Mouse (Mus musculus): ENCODE data around the gene Nfatc2ip. TPM values are rescaled to one million over a fixed set of nuclear protein-coding genes. Genes with fewer than 3 reads are reported as not detected.
A peak's percentile ranks its signal among the peaks of the same experiment; 100 is the strongest.

Gene Nfatc2ip
- total RNA-seq (2015), result 10.1 and 11.7 TPM in 2 replicates
- 13.9 and 16.6 TPM in 2 replicates for total RNA-seq (2017)

GRCm38 (mm10) chr7:126396298-126397119 is at the start of gene Nfatc2ip:
Nfatc2ip (minus strand) TSS chr7:126396737.
- ATAC-seq (ENCODE audit: poor library complexity, severe bottlenecking), result peak; percentile 99

DNA sequence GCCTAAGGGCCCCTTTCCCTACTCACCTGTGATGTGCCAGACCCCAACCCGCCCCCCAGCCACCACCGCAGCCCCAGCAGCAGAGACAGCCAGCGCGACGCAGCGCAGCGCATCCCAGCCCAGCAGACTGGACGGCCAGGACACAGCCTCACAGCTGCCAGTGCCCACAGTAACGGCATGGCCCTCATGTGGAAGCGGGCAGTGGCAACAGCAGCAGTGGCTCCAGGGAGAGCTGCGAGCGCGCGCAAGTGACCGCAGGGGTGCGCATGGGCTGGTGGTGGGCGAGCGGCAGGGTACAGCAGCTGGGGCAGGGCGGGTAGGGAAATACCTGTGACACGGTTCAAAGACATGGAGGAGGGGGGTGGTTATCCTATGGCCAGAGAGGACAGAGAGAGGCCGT is 49.7 kb upstream of the Nfatc2ip start:
- no peak for ATAC-seq (ENCODE audit: poor library complexity, severe bottlenecking)

DNA sequence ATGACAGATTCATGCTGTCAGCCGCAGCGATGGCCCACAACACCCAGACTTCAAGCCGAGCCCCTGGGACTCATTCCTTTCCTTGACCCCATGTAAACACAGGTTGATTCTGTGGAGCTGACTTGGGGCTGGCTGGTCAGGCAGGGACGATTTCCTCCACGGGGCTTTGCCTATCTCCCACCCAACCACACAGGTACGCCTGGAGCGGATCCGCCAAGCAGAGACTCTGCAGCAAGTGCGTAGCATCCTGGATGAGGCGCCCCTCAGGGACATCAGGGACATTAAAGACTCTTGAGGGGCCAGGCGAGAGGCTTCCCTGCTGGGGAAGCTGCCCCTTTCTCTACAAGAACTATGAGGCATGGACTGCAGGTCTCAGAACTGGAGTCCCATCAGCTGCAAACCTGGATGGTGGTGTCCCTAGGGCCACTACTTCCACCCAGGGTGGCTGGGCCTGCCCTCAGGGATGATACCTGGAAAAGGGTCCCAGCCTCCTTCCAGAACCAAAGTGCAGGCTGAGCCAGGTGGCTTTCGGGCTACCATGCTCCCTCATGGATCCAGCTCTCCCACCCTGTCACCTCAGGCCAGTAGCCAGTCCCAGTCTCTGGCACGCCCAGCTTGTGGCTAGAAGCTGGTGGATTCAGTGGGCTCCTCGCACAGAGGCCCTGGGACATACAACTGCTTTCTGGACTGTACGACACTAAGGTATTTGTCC is 48.7 kb upstream of the Nfatc2ip start:
- no peak for ATAC-seq (ENCODE audit: poor library complexity, severe bottlenecking)

DNA sequence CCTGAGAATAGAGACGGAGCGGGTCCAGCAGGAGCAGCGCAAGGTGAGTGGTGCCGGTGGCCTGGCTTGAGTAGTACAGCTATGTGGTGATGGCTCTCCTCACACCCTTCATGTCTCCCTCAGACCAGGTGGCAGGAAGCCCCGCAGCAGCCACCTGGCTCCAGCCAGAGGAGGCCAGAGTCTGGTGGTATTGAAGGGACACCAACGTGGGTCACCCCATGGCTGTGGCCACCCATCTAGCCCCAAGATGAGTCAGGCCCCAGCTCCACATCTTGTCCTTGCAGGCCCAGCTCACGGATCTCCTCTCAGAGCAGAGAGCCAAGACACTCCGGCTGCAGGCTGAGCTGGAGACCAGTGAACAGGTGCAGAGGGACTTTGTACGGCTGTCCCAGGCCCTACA is 48.0 kb upstream of the Nfatc2ip start:
- ATAC-seq (ENCODE audit: poor library complexity, severe bottlenecking), result no peak

DNA sequence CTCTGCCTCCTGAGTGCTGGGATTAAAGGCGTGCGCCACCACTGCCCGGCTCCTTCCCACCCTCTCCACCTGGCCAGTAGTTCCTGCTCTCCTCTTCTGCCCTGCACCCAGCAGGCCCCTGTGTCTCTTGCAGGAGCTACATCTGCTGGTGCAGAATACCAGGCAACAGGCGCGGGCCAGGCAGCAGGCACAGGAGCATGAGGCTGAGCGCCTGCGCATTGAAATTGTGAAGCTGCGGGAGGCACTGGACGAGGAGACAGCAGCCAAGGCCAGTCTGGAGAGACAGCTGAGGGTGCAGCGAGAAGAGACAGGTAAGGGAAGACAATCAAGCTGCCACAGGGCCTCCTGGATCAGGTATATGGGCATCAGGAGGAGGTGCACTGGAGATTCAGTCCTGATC is 47.5 kb upstream of the Nfatc2ip start:
- no peak for ATAC-seq (ENCODE audit: poor library complexity, severe bottlenecking)

GRCm38 (mm10) chr7:126440134-126440533 is 43.6 kb upstream of the Nfatc2ip start:
- no peak for ATAC-seq (ENCODE audit: poor library complexity, severe bottlenecking)

DNA sequence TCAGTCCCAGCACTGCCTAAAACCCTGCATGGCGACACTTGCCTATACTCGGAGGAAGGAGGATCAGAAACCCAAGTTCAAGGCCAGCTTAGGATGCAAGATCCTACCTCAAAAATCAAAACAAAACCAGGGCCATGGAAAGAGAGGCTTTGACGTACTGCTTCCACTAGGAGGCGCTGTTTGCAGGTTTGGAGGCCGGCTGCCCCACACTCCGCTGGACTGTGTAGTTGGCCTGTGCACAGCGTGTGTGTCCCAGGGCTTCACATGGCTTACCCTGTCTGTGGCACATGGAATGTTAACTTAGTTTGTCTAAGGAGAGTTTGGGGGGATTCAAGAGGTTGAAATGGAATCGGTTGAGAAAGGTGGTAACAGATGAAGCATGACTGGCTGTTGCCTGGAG is 40.3 kb upstream of the Nfatc2ip start:
- ATAC-seq (ENCODE audit: poor library complexity, severe bottlenecking), result peak; percentile 93

GRCm38 (mm10) chr7:126435801-126436200 is 39.3 kb upstream of the Nfatc2ip start:
- no peak for ATAC-seq (ENCODE audit: poor library complexity, severe bottlenecking)

DNA sequence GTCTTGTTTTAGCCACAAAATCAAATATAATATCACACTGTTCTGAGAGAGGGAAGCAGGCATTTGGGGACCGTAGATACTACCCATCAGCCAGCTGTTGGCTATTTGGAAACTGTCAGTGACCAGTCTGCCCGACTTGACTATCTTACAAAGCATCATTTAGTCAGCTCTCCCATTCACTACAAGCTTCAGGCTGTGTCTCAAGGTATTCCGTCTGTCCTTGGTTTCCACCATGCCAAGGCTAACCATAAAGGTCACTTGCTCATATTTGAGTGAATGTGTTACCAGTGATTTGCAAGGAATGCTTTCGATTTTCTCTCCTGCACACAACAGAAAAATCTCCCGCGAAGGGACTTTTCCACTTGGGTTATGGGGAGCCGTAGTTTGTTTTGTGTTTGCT is 38.2 kb upstream of the Nfatc2ip start:
- no peak for ATAC-seq (ENCODE audit: poor library complexity, severe bottlenecking)

- no peak for ATAC-seq (ENCODE audit: poor library complexity, severe bottlenecking)
These were observed 33.6 kb upstream of the Nfatc2ip start for GRCm38 (mm10) chr7:126430167-126430566.

GRCm38 (mm10) chr7:126429503-126429898 is 33.0 kb upstream of the Nfatc2ip start:
- 0 out of 2 replicates have a peak, but pooled peaks have one; percentile 2 for ATAC-seq (ENCODE audit: poor library complexity, severe bottlenecking)

DNA sequence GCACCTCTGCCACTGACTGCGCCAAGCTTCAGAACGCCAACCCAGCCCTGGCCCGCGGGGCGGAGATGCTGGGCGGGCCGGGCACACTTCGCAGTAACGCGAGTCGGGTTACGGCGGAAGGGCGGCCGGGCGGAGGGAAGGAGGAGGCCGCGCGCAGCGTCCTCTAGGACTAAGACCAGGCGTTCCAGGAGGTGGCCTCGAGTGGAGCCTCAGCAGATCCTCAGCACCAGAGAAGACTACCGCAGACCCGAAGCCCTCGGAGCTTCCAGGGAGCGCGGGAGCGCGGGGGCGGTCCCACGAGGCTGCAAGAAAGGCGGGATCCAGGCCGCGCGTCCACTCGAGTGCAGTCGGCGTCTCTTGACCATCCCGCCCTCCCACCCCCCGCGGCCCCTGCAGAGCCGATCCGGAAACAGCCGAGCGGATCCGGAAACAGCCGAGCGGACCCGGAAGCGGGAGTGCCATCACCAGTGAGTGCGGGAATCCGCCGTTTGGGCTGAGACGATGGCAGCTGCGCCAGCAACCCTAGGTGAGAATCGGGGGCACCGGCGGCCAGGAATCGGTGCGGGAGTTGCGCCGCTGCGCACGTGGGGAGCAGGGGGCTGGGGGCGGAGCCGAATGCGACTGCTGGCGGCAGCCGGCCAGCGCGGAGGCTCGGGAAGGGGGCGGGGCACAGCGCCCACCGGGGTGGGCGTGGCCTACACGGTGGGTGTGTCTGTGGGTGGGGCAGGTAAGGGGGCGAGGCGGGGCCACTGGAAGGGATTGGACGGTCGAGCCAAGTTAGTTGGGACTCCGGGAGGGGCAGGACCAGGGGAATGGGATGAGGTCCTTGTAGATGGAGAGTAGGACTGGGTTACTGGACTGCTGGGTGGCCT is 32.3 kb upstream of the Nfatc2ip start, which contains the start of gene Rabep2:
TSS of gene Rabep2 (plus strand) at position 129 of the 872 bp plus-strand sequence.
- ATAC-seq (ENCODE audit: poor library complexity, severe bottlenecking), result peak; percentile 82

DNA sequence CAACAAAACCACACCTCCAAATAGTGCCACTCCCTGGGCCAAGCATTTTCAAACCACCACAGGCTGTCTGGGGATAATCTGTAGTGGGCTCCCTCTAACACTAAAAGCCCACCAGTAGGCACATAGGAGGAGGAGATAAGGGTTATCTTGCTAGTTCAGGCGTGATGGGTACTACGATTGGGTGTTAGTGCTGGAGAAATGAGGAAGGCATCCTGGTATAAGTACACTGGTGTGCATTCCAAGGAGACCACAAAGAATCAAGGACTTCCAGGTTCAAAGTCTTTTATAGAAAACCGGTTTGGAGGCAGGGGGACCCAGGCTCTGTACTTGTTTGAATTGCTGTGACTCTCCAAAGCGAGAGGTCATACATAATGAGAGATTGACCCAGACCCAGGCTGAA is 31.6 kb upstream of the Nfatc2ip start:
- 0 out of 2 replicates have a peak, but pooled peaks have one; percentile 6 for ATAC-seq (ENCODE audit: poor library complexity, severe bottlenecking)

- ATAC-seq (ENCODE audit: poor library complexity, severe bottlenecking), result no peak
These were observed 30.9 kb upstream of the Nfatc2ip start for GRCm38 (mm10) chr7:126427323-126427860.

DNA sequence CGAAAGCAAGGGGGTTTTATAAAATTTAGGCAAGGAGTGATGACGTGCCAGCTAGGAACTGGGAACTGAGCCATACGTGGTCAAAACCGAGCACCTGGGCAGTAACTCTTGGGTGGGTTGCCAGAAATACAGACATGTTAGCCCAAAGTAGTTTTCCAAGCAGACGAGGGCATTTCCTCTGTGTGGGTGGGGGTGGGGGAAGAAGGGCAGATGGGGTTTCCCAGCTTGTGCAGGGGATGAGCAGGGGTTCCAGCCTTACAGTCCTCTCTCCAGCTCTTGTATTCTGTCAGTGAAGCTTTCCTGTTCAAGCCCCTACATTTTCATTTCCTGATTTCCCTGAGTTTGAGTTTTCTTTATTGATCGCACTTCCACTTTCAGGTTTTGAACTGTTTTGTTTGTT is 27.6 kb upstream of the Nfatc2ip start:
- no peak for ATAC-seq (ENCODE audit: poor library complexity, severe bottlenecking)

GRCm38 (mm10) chr7:126421756-126422155 is 25.2 kb upstream of the Nfatc2ip start:
- peak; percentile 30; the same call in 1 of the 2 replicates for ATAC-seq (ENCODE audit: poor library complexity, severe bottlenecking)

GRCm38 (mm10) chr7:126418496-126418895 is 22.0 kb upstream of the Nfatc2ip start:
- ATAC-seq (ENCODE audit: poor library complexity, severe bottlenecking), result no peak

- no peak for ATAC-seq (ENCODE audit: poor library complexity, severe bottlenecking)
These were observed 21.1 kb upstream of the Nfatc2ip start for GRCm38 (mm10) chr7:126417606-126418005.

DNA sequence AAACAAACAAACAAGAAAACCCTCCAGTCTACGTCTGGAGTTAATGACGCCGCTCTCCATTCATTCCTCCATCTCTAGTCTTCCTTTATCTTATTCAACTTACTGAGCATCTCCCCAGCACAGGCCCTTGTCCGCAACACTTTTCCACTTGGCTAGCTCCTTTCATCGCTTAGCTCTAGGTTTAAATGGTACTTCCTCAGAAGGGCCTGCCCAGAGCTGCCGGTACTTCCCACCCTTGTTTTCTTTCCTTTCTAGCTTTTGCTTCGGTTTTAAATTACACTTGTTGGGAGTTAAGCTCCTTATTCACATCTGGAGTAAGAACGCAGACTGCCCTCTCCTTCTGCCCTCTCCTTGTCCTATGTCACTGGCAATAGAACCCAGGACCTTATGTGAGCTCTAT is 20.5 kb upstream of the Nfatc2ip start:
- ATAC-seq (ENCODE audit: poor library complexity, severe bottlenecking), result no peak

GRCm38 (mm10) chr7:126416615-126417014 is 20.1 kb upstream of the Nfatc2ip start:
- ATAC-seq (ENCODE audit: poor library complexity, severe bottlenecking), result peak; percentile 57

DNA sequence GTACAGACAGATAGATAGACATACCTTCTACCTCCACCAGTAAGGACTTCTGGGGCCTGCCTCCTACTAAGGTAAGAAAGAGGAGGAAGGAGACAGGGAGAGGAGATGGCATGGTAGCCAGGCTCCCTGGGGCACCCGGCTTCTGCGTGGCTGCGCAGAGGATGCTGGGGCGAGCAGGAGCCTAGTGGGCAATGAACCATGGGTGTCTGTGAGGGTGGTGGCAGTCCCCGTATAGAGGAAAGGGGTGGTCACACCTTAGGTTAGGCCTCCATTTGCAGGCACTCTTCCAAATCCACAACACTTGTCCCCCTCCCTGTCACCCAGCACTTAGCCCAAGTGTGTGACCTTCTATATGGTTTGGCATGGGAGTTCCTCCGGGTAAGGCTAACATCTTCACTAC is 18.2 kb upstream of the Nfatc2ip start, which contains the start of gene Cd19:
TSS of gene Cd19 (minus strand) at position 165 of the 400 bp plus-strand sequence.
- ATAC-seq (ENCODE audit: poor library complexity, severe bottlenecking), result no peak
